Mouse (Mus musculus) embryonic facial prominence, embryonic 15.5 days (tissue): ENCODE data around the gene Sco1. TPM values are rescaled to one million over a fixed set of nuclear protein-coding genes. Genes with fewer than 3 reads are reported as not detected.

ENCODE experiments used
- ATAC-seq: fragments of 200-750 bp; cut with Nextera tagmentation; 2 replicates; pipeline ENCODE4 v1.8.0; 2017; ENCODE audit warnings: low read depth, moderate TSS enrichment; ENCODE audit not compliant: insufficient number of reproducible peaks, low FRiP score, low TSS enrichment
- H3K27ac ChIP-seq: fragments of 300-500 bp; sonication (generic); replicated peaks from 2 replicates; pipeline ENCODE4 v1.5.1; 2015; ENCODE audit warnings: mild to moderate bottlenecking, inconsistent platforms
- H3K27me3 ChIP-seq: fragments of 300-500 bp; sonication (generic); 2 replicates; pipeline ENCODE4 v1.6.1; 2015; ENCODE audit warnings: inconsistent platforms
- H3K36me3 ChIP-seq: fragments of 300-500 bp; sonication (generic); 2 replicates; pipeline ENCODE4 v1.6.1; 2015; ENCODE audit warnings: mild to moderate bottlenecking, inconsistent platforms
- H3K4me1 ChIP-seq: fragments of 300-500 bp; sonication (generic); 2 replicates; pipeline ENCODE4 v1.6.1; 2015; ENCODE audit warnings: inconsistent platforms
- H3K4me2 ChIP-seq: fragments of 300-500 bp; sonication (generic); replicated peaks from 2 replicates; pipeline ENCODE4 v1.6.1; 2015; ENCODE audit warnings: mild to moderate bottlenecking, inconsistent platforms
- H3K4me3 ChIP-seq: fragments of 300-500 bp; sonication (generic); replicated peaks from 2 replicates; pipeline ENCODE4 v1.5.1; 2015; ENCODE audit warnings: mild to moderate bottlenecking, inconsistent platforms
- H3K9ac ChIP-seq: fragments of 300-500 bp; sonication (generic); 2 replicates; pipeline ENCODE4 v1.6.1; 2015; ENCODE audit warnings: inconsistent platforms
- H3K9me3 ChIP-seq: fragments of 300-500 bp; sonication (generic); replicated peaks from 2 replicates; pipeline ENCODE4 v1.6.1; 2016; ENCODE audit warnings: inconsistent platforms
- WGBS: fragments of 180-500 bp; shearing (Covaris S2); methylation state at CpG from one replicate; pipeline ENCODE4 v1.1.7; 2015; 5-methylcytosine and 5-hydroxymethylcytosine counted together
- polyA plus RNA-seq: library from polyadenylated mRNA; unstranded; fragments of >200 nt; fragmentation: Nextera tagmentation; extraction: Ambion mirVana; gene quantifications from 2 replicates; pipeline ENCODE4 v1.2.1, GENCODE M21; 2015

Sco1 gene
- 16.7 and 17.0 TPM in 2 replicates for polyA plus RNA-seq

DNA sequence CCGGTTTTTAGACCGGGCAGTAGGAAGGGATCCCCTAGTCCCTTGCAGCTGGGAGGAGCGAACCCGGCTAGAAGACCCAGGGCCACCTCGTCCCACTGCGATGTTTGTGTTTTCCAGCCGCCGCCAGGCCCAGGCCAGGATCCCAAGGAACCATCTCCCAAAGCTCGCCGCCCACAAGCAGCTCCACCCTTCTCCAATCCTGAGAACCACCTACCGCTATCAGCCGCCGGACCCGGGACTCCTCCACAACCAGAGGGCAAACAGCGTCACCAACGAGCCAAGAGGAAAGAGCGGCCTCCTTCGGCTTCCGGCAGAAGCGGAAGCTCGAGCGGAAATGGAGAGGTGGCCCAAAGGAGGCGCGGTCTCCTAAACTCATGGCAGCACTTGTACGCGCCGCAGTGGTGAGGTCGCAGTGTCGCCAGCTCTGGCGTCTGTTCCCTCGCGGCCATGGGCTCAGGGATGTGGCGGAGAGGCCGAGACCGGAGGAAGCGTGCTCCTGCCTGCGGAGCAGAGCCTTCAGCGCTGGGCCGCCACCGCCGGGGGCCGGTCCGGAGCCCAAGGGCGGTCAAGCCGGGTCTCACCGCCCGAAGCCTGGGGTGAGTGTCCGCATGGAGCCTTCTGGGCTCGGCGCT lies at the start of gene Sco1, which contains the start of gene Adprm:
TSS of gene Sco1 (plus strand) at position 350 of the 632 bp plus-strand sequence.
TSS of gene Adprm (minus strand) at position 274 of the 632 bp plus-strand sequence.
- H3K4me3 ChIP-seq = peak within 1 kb of the TSS; percentile 98
- H3K27me3 ChIP-seq = no peaks in the 10 kb centered on the region
- H3K36me3 ChIP-seq = peaks cover 22% of the 10 kb centered on the region
- ATAC-seq = peak; percentile 90
- H3K4me1 ChIP-seq = peaks cover 16% of the 10 kb centered on the region
- WGBS = under 1% methylated on average over 49 of the region's 50 CpGs
- peak within 1 kb of the TSS; percentile 88 for H3K27ac ChIP-seq
- no peaks in the 10 kb centered on the region for H3K9me3 ChIP-seq
- peak within 1 kb of the TSS; percentile 87 for H3K9ac ChIP-seq
- H3K4me2 ChIP-seq = peak within 1 kb of the TSS; percentile 67

DNA sequence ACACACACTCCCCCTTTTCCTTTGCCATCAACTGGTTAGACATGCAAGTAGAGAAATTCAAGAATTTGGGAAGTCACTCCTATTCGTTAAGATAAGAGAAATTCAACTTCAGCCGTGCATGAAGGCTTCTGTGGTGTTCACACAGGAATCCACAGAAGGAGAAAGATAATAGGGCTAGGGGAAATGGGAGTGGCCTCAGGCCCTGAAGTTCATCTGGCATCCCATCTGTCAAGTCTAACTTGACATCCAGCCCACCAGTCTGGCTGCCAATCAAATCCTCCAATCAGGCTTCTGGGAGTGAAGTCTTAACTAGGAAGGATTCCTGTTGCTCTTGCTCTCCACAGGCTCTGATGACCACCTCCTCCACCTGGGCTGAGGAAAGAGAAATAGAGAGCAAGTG lies 49.6 kb upstream of the Sco1 start:
- Histone ChIP-seq H3K4me3 (no peak overlapping the region), H3K4me1 (no peaks in the 10 kb centered on the region; the same call in 1 of the 2 replicates), H3K9me3 (no peaks in the 10 kb centered on the region), H3K27me3 (no peaks in the 10 kb centered on the region), H3K4me2 (no peak overlapping the region), H3K27ac (no peak overlapping the region), H3K9ac (no peak overlapping the region), H3K36me3 (no peaks in the 10 kb centered on the region)
- WGBS = 66% methylated on average over 2 of the region's 2 CpGs
- no peak for ATAC-seq

DNA sequence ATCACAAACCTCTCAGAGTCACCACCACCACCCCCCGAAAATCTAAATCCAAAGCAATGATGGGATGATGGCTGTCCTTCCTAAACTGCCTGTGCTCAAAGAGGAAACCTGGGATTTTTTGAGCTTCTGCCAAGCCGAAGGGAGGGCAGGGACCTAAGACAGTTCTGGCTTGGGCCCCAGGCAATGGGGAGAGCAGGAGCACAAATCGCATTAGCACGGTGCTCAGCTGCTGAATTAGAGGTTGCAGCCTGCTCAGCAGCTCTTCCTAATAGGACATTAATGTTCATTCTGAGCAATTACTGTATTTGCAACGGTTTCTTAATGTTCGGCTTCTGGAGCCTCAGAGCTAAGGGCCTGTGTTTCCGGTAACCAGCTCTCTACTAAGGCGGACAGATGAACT lies 44.5 kb upstream of the Sco1 start:
- no peak overlapping the region for H3K4me3 ChIP-seq
- H3K9ac ChIP-seq = no peak overlapping the region
- no peaks in the 10 kb centered on the region for H3K9me3 ChIP-seq
- H3K27ac ChIP-seq = no peak overlapping the region
- H3K27me3 ChIP-seq = no peaks in the 10 kb centered on the region
- no peaks in the 10 kb centered on the region for H3K36me3 ChIP-seq
- no peak overlapping the region for H3K4me2 ChIP-seq
- 31% methylated on average over 8 of the region's 8 CpGs for WGBS
- ATAC-seq = no peak
- H3K4me1 ChIP-seq = no peaks in the 10 kb centered on the region

DNA sequence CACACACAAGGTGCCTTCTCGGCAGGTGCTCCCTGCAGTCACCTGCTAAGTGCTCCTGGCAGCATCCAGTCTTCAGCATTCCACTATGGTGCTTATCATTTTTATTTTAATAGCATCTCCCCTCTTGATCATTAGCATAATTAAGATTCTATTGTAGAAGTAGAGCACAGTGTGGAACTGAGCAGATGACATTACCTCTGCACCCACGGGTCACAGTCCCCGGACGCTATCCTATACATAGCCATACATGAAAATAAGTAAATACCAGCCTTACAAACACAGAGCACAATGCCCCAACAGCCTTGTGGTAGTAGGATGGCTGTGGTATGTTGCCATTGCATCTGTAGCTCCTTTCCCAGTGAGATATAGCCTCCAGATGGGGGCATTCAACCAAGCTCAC lies 43.9 kb upstream of the Sco1 start:
- Histone ChIP-seq H3K36me3 (no peaks in the 10 kb centered on the region), H3K4me3 (no peak overlapping the region), H3K9me3 (no peaks in the 10 kb centered on the region), H3K4me2 (no peak overlapping the region), H3K27ac (no peak overlapping the region), H3K9ac (no peak overlapping the region), H3K4me1 (no peaks in the 10 kb centered on the region), H3K27me3 (no peaks in the 10 kb centered on the region)
- ATAC-seq = no peak
- 87% methylated on average over 4 of the region's 4 CpGs for WGBS

DNA sequence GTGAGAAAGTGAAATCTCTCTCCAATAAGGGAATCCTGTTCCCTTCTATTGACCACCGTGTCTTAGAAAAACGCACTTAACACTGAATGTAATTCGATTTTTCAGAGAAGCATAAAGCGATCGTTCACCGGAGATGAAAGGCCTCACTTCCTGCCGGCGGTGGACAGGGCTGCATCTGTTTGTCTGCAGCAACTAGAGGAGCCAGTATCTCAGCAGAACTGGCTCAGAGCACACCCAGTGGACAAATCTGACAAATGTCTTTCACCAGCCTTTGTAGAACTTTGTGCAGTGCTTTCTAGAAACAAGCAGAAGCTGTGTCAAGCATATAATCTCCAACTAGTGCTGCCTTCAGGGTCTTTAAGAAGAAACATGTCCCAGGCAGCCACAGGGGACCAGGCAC lies 42.0 kb upstream of the Sco1 start:
- H3K9me3 ChIP-seq = no peaks in the 10 kb centered on the region
- H3K27ac ChIP-seq = no peak overlapping the region
- no peaks in the 10 kb centered on the region for H3K4me1 ChIP-seq
- no peak for ATAC-seq
- no peaks in the 10 kb centered on the region for H3K27me3 ChIP-seq
- H3K9ac ChIP-seq = no peak overlapping the region
- no peak overlapping the region for H3K4me3 ChIP-seq
- no peak overlapping the region for H3K4me2 ChIP-seq
- WGBS = 5% methylated on average over 8 of the region's 8 CpGs
- no peaks in the 10 kb centered on the region for H3K36me3 ChIP-seq

DNA sequence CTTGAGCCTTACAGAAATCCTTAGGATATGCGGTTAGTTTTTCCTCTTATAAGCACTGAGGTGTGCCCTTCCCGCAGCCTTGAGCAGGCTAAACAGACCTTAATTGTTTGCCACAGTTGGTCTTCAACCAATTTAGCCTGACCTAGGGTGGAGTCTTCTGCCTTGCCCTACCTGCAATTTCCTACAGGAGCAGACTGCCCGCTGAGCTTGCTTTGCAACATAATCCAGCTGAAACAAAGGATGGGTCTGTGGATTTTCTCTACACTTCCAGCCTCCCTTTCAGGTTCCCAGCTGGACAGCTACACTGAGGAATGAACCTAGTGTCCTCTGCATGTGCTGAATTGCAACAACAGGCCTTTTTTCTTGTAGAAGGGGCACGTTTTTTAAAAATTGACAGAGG lies 40.8 kb upstream of the Sco1 start:
- no peaks in the 10 kb centered on the region for H3K4me1 ChIP-seq
- H3K9ac ChIP-seq = no peak overlapping the region

DNA sequence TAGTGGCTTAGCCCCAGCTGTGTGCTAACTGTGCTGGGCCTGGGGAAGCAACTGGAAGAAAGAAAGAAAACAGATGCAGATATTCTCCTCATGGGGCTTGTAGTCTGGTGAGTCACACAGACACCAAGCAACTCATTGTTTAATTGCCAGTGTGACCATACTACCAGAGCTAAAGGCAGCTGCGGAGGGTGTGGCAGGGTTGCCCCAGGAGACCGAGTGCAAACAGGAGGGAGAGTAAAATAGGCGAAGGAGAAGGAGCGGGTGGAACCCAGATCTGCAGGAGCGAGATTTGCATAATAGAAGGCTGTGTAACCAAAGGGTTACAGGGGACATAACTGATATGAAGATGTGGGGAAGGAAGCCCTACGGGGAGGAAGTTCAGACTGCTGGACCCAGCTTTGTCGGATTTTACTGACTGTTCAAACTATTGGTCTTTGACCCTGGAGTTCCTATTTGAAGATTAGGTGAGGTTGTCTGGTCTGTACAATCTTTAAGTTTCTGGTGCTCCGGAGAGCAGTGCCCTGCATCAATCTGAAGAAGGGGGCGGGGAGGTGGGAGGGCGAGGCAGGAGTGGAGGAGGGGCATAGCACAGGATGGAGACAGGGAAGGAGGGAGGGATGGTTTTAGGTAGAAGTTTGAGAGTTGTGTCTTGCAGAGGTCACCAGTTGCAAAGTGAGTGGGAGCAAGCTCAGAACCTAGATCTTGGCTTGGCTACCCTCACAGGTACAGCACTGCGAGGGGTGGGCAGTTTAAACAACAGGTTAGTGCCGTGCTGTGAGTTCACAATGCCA lies 34.5 kb upstream of the Sco1 start:
- H3K4me2 ChIP-seq = no peak overlapping the region
- no peak overlapping the region for H3K9ac ChIP-seq
- no peak overlapping the region for H3K27ac ChIP-seq
- no peaks in the 10 kb centered on the region for H3K36me3 ChIP-seq
- no peak overlapping the region for H3K4me3 ChIP-seq
- ATAC-seq = peak; percentile 74
- WGBS = 11% methylated on average over 12 of the region's 12 CpGs
- H3K9me3 ChIP-seq = no peaks in the 10 kb centered on the region
- peaks cover 11% of the 10 kb centered on the region for H3K4me1 ChIP-seq
- H3K27me3 ChIP-seq = no peaks in the 10 kb centered on the region; the same call in 1 of the 2 replicates

More for the DNA sequence above, 40.8 kb upstream of the Sco1 start:
- H3K4me2 ChIP-seq = no peak overlapping the region
- no peak overlapping the region for H3K4me3 ChIP-seq
- WGBS = 32% methylated on average over 4 of the region's 4 CpGs
- no peaks in the 10 kb centered on the region for H3K36me3 ChIP-seq
- no peak overlapping the region for H3K27ac ChIP-seq
- no peak for ATAC-seq
- H3K27me3 ChIP-seq = no peaks in the 10 kb centered on the region
- no peaks in the 10 kb centered on the region for H3K9me3 ChIP-seq

DNA sequence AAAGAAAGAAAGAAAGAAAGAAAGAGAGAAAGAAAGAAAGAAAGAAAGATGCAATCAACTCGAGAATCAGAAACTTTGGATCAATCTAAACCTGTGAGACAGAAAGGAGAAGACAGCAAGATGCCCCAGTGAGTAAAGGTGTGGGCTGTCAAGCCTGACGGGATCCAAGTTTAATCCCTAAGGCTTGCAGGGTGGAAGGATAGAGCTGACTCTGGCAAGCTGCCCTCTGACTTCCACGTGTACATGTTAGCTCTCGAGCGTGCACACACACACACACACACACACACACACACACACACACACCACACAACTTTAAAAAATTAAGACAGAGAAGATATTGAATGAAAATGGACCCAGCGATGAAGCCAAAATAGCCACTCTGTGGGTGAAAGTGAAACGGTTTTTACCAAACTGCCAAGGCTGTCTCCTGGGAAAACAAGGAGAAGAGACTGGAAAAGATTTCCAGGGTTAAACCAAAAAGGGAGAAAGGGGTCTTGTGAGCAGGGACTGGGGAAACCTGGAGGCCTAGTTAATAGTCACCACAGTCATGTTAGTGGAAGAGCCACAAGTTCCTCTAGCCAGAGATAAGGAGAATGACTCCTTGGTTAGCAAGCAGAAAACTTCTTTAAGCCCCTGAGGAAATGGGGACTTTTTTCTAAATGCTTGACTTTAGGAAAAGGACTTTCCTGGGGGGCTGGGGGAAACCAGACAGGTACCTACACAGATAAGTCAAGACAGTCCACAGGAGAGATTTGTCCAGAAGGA lies 32.6 kb upstream of the Sco1 start:
- Histone ChIP-seq H3K4me2 (no peak overlapping the region), H3K4me1 (peaks cover 11% of the 10 kb centered on the region), H3K27ac (no peak overlapping the region), H3K4me3 (no peak overlapping the region), H3K9ac (no peak overlapping the region), H3K27me3 (no peaks in the 10 kb centered on the region; the same call in 1 of the 2 replicates), H3K36me3 (no peaks in the 10 kb centered on the region), H3K9me3 (no peaks in the 10 kb centered on the region)
- 50% methylated on average over 7 of the region's 7 CpGs for WGBS
- ATAC-seq = no peak

DNA sequence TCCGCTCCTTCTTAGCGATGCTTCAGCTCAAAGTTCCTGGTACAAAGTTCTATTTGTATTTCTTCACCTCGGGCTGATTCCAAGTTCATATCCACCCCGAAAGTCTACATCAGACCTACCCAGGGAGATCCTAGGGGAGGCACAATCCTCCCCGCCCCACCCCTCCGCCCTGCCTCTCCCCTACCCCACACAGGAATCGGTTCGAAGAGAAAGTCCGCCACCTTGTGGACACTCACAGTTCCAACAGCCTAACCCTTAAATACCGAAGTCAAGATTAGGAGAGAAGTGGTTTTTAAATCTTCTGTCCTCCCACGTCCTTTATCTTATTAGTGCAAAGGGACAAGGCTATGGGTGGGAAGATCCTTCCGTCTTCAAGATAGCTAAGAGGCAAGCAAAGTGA lies 31.5 kb upstream of the Sco1 start:
- H3K4me2 ChIP-seq = peak overlapping the region; percentile 48
- no peak overlapping the region for H3K27ac ChIP-seq
- no peak for ATAC-seq
- no peaks in the 10 kb centered on the region for H3K9me3 ChIP-seq
- H3K9ac ChIP-seq = no peak overlapping the region
- no peaks in the 10 kb centered on the region for H3K36me3 ChIP-seq
- WGBS = 4% methylated on average over 12 of the region's 12 CpGs
- peak overlapping the region; percentile 28 for H3K4me3 ChIP-seq
- peaks cover 19% of the 10 kb centered on the region for H3K4me1 ChIP-seq
- no peaks in the 10 kb centered on the region; the same call in 1 of the 2 replicates for H3K27me3 ChIP-seq

DNA sequence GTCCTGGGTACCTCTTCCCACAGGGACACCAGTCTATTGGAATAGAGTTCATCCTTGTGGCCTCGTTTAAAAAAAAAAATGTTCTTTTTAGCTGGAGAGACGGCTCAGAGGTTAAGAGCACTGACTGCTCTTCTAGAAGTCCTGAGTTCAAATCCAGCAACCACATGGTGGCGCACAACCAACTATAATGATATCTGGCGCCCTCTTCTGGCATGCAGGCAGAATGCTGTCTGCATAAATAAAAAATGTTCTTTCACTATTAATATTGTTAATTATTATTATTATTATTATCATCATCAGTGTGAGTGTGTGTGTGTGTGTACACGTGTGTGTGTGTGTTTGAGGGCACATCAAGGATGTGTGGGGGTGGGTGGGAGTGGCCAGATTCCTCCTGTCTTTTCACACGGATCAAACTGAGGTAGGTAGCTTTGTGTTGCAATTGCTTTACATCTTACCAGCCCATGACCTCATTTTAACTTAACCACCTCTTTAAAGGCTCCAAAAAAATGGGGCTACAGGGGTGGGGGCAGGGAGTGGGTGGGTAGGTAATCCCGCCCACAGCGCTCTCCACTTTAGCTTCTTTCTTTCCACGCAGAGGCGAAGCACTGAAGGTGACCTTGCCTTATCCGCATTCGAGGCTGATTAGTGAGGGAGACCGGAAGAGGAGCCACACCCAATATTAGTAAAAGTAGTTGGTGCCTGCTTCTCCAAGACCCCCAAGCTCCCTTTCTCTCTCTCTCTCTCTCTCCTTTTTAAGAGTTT lies 29.9 kb upstream of the Sco1 start:
- H3K9ac ChIP-seq = no peak overlapping the region

More for the DNA sequence above, 29.9 kb upstream of the Sco1 start:
- H3K27ac ChIP-seq = no peak overlapping the region
- no peak overlapping the region for H3K4me3 ChIP-seq
- no peaks in the 10 kb centered on the region for H3K36me3 ChIP-seq
- no peak for ATAC-seq
- no peaks in the 10 kb centered on the region for H3K9me3 ChIP-seq
- WGBS = 84% methylated on average over 13 of the region's 13 CpGs
- H3K4me2 ChIP-seq = no peak overlapping the region
- H3K27me3 ChIP-seq = no peaks in the 10 kb centered on the region; the same call in 1 of the 2 replicates
- peaks cover 19% of the 10 kb centered on the region for H3K4me1 ChIP-seq
